Mouse (Mus musculus) embryonic facial prominence, embryonic 15.5 days (tissue): ENCODE results near the gene Bsx. TPM values are rescaled to one million over a fixed set of nuclear protein-coding genes. Genes with fewer than 3 reads are reported as not detected.

ENCODE experiments used
- ATAC-seq: fragments of 200-750 bp; cut with Nextera tagmentation; 2 replicates; pipeline ENCODE4 v1.8.0; 2017; ENCODE audit warnings: low read depth, moderate TSS enrichment; ENCODE audit not compliant: insufficient number of reproducible peaks, low FRiP score, low TSS enrichment
- H3K27ac ChIP-seq: fragments of 300-500 bp; sonication (generic); replicated peaks from 2 replicates; pipeline ENCODE4 v1.5.1; 2015; ENCODE audit warnings: mild to moderate bottlenecking, inconsistent platforms
- H3K27me3 ChIP-seq: fragments of 300-500 bp; sonication (generic); 2 replicates; pipeline ENCODE4 v1.6.1; 2015; ENCODE audit warnings: inconsistent platforms
- H3K36me3 ChIP-seq: fragments of 300-500 bp; sonication (generic); 2 replicates; pipeline ENCODE4 v1.6.1; 2015; ENCODE audit warnings: mild to moderate bottlenecking, inconsistent platforms
- H3K4me1 ChIP-seq: fragments of 300-500 bp; sonication (generic); 2 replicates; pipeline ENCODE4 v1.6.1; 2015; ENCODE audit warnings: inconsistent platforms
- H3K4me2 ChIP-seq: fragments of 300-500 bp; sonication (generic); replicated peaks from 2 replicates; pipeline ENCODE4 v1.6.1; 2015; ENCODE audit warnings: mild to moderate bottlenecking, inconsistent platforms
- H3K4me3 ChIP-seq: fragments of 300-500 bp; sonication (generic); replicated peaks from 2 replicates; pipeline ENCODE4 v1.5.1; 2015; ENCODE audit warnings: mild to moderate bottlenecking, inconsistent platforms
- H3K9ac ChIP-seq: fragments of 300-500 bp; sonication (generic); 2 replicates; pipeline ENCODE4 v1.6.1; 2015; ENCODE audit warnings: inconsistent platforms
- H3K9me3 ChIP-seq: fragments of 300-500 bp; sonication (generic); replicated peaks from 2 replicates; pipeline ENCODE4 v1.6.1; 2016; ENCODE audit warnings: inconsistent platforms
- WGBS: fragments of 180-500 bp; shearing (Covaris S2); methylation state at CpG from one replicate; pipeline ENCODE4 v1.1.7; 2015; 5-methylcytosine and 5-hydroxymethylcytosine counted together
- polyA plus RNA-seq: library from polyadenylated mRNA; unstranded; fragments of >200 nt; fragmentation: Nextera tagmentation; extraction: Ambion mirVana; gene quantifications from 2 replicates; pipeline ENCODE4 v1.2.1, GENCODE M21; 2015

The Bsx gene
- not detected in 2 replicates for polyA plus RNA-seq

- H3K4me3 ChIP-seq, result peak within 1 kb of the TSS; percentile 27
These were observed at the start of gene Bsx for GRCm38 (mm10) chr9:40873556-40874470. Gene Bsx, plus strand, starts transcription at chr9:40874127.

GRCm38 (mm10) chr9:40825601-40826000 is 48.3 kb upstream of the Bsx start:
- Histone ChIP-seq H3K4me1 (0 out of 2 replicates have a peak, but pooled peaks cover 5% of the 10 kb centered on the region), H3K4me3 (no peak overlapping the region), H3K9me3 (no peaks in the 10 kb centered on the region), H3K27ac (no peak overlapping the region), H3K9ac (no peak overlapping the region), H3K4me2 (no peak overlapping the region), H3K36me3 (no peaks in the 10 kb centered on the region), H3K27me3 (no peaks in the 10 kb centered on the region)
- 39% methylated on average over 6 of the region's 6 CpGs for WGBS
- no peak for ATAC-seq

More at GRCm38 (mm10) chr9:40873556-40874470, at the start of gene Bsx:
- H3K4me2 ChIP-seq, result peak within 1 kb of the TSS; percentile 47
- 3% methylated on average over 32 of the region's 32 CpGs for WGBS
- ATAC-seq, result peak; percentile 69
- H3K9me3 ChIP-seq, result no peaks in the 10 kb centered on the region
- no peak within 1 kb of the TSS for H3K9ac ChIP-seq
- no peaks in the 10 kb centered on the region for H3K36me3 ChIP-seq
- H3K27ac ChIP-seq, result no peak within 1 kb of the TSS
- H3K27me3 ChIP-seq, result peaks cover 95% of the 10 kb centered on the region
- H3K4me1 ChIP-seq, result peaks cover 23% of the 10 kb centered on the region

- H3K9ac ChIP-seq, result no peak overlapping the region
- no peaks in the 10 kb centered on the region for H3K9me3 ChIP-seq
- no peak overlapping the region for H3K4me3 ChIP-seq
- no peak overlapping the region for H3K27ac ChIP-seq
- WGBS, result 57% methylated on average over 4 of the region's 4 CpGs
- H3K36me3 ChIP-seq, result no peaks in the 10 kb centered on the region
- H3K4me2 ChIP-seq, result no peak overlapping the region
- H3K4me1 ChIP-seq, result no peaks in the 10 kb centered on the region
- no peaks in the 10 kb centered on the region for H3K27me3 ChIP-seq
- no peak for ATAC-seq
These were observed 46.6 kb upstream of the Bsx start for GRCm38 (mm10) chr9:40827366-40827765.

- H3K4me2 ChIP-seq, result no peak overlapping the region
- no peak for ATAC-seq
- H3K9ac ChIP-seq, result no peak overlapping the region
- no peaks in the 10 kb centered on the region for H3K9me3 ChIP-seq
- H3K36me3 ChIP-seq, result no peaks in the 10 kb centered on the region
- WGBS, result 2% methylated on average over 12 of the region's 12 CpGs
- no peaks in the 10 kb centered on the region for H3K27me3 ChIP-seq
- H3K27ac ChIP-seq, result no peak overlapping the region
- H3K4me1 ChIP-seq, result no peaks in the 10 kb centered on the region
- no peak overlapping the region for H3K4me3 ChIP-seq
These were observed 39.4 kb upstream of the Bsx start for GRCm38 (mm10) chr9:40834569-40834968.

- H3K9ac ChIP-seq, result no peak overlapping the region
- no peaks in the 10 kb centered on the region for H3K4me1 ChIP-seq
- no peaks in the 10 kb centered on the region for H3K27me3 ChIP-seq
- WGBS, result 86% methylated on average over 3 of the region's 3 CpGs
- no peak overlapping the region for H3K27ac ChIP-seq
- H3K9me3 ChIP-seq, result no peaks in the 10 kb centered on the region
- H3K4me2 ChIP-seq, result no peak overlapping the region
- ATAC-seq, result no peak
- H3K36me3 ChIP-seq, result no peaks in the 10 kb centered on the region
- no peak overlapping the region for H3K4me3 ChIP-seq
These were observed 37.2 kb upstream of the Bsx start for GRCm38 (mm10) chr9:40836681-40837080.

GRCm38 (mm10) chr9:40839662-40840061 is 34.3 kb upstream of the Bsx start:
- no peaks in the 10 kb centered on the region for H3K4me1 ChIP-seq
- H3K4me3 ChIP-seq, result no peak overlapping the region
- 61% methylated on average over 3 of the region's 3 CpGs for WGBS
- no peak overlapping the region for H3K9ac ChIP-seq
- H3K27me3 ChIP-seq, result no peaks in the 10 kb centered on the region
- no peaks in the 10 kb centered on the region for H3K9me3 ChIP-seq
- H3K4me2 ChIP-seq, result no peak overlapping the region
- no peaks in the 10 kb centered on the region for H3K36me3 ChIP-seq
- ATAC-seq, result no peak
- H3K27ac ChIP-seq, result no peak overlapping the region

- WGBS, result 48% methylated on average over 2 of the region's 2 CpGs
- H3K4me1 ChIP-seq, result no peaks in the 10 kb centered on the region
- no peak overlapping the region for H3K9ac ChIP-seq
- no peak overlapping the region for H3K27ac ChIP-seq
- H3K9me3 ChIP-seq, result no peaks in the 10 kb centered on the region
- H3K4me2 ChIP-seq, result no peak overlapping the region
- no peak for ATAC-seq
- 0 out of 2 replicates have a peak, but pooled peaks cover 3% of the 10 kb centered on the region for H3K27me3 ChIP-seq
- no peak overlapping the region for H3K4me3 ChIP-seq
- H3K36me3 ChIP-seq, result no peaks in the 10 kb centered on the region
These were observed 22.4 kb upstream of the Bsx start for GRCm38 (mm10) chr9:40851515-40851914.

GRCm38 (mm10) chr9:40858461-40859160 is 15.3 kb upstream of the Bsx start:
- no peak for ATAC-seq
- no peaks in the 10 kb centered on the region for H3K36me3 ChIP-seq
- H3K9me3 ChIP-seq, result no peaks in the 10 kb centered on the region
- WGBS, result 5% methylated on average over 21 of the region's 21 CpGs
- H3K27me3 ChIP-seq, result peaks cover 19% of the 10 kb centered on the region
- no peak overlapping the region for H3K9ac ChIP-seq
- no peak overlapping the region for H3K27ac ChIP-seq
- peak overlapping the region; percentile 40 for H3K4me3 ChIP-seq
- H3K4me2 ChIP-seq, result peak overlapping the region; percentile 49
- H3K4me1 ChIP-seq, result peaks cover 4% of the 10 kb centered on the region; the same call in 1 of the 2 replicates

GRCm38 (mm10) chr9:40859196-40859595 is 14.7 kb upstream of the Bsx start:
- WGBS, result 7% methylated on average over 9 of the region's 9 CpGs
- no peaks in the 10 kb centered on the region for H3K36me3 ChIP-seq
- ATAC-seq, result no peak
- peak overlapping the region; percentile 49 for H3K4me2 ChIP-seq
- no peaks in the 10 kb centered on the region for H3K9me3 ChIP-seq
- no peak overlapping the region for H3K27ac ChIP-seq
- no peak overlapping the region for H3K9ac ChIP-seq
- peak overlapping the region; percentile 40 for H3K4me3 ChIP-seq
- H3K4me1 ChIP-seq, result peaks cover 4% of the 10 kb centered on the region; the same call in 1 of the 2 replicates
- H3K27me3 ChIP-seq, result peaks cover 19% of the 10 kb centered on the region

GRCm38 (mm10) chr9:40870331-40870730 is 3.6 kb upstream of the Bsx start:
- Histone ChIP-seq H3K4me2 (no peak overlapping the region), H3K4me3 (no peak overlapping the region), H3K4me1 (peaks cover 8% of the 10 kb centered on the region), H3K27ac (no peak overlapping the region), H3K27me3 (peaks cover 65% of the 10 kb centered on the region), H3K9me3 (no peaks in the 10 kb centered on the region), H3K9ac (no peak overlapping the region), H3K36me3 (no peaks in the 10 kb centered on the region)
- no peak for ATAC-seq
- WGBS, result 75% methylated on average over 5 of the region's 5 CpGs
